Mouse (Mus musculus) kidney, postnatal 36 days (tissue): ENCODE results near the gene Adamtsl1.
A peak's percentile ranks its signal among the peaks of the same experiment; 100 is the strongest.

Experiments used
- DNase-seq, 2 experiments: peaks; one replicate each; pipeline ENCODE4 v3.0.0; 2021 to 2022; ENCODE audit warnings: mixed read lengths in 2 of 2

The Adamtsl1 gene

GRCm38 (mm10) chr4:86326638-86327037, 812.7 kb downstream of the Adamtsl1 start:
- no peak for DNase-seq

- no peak for DNase-seq
These were observed 815.5 kb downstream of the Adamtsl1 start for GRCm38 (mm10) chr4:86329481-86329880.

- peak in 1 of 2 experiments; percentile 32 for DNase-seq
These were observed 822.0 kb downstream of the Adamtsl1 start for GRCm38 (mm10) chr4:86335861-86336415.

GRCm38 (mm10) chr4:86337216-86337765, 823.3 kb downstream of the Adamtsl1 start:
- DNase-seq, result peak; percentile 31 to 48

- no peak for DNase-seq
These were observed 835.4 kb downstream of the Adamtsl1 start for GRCm38 (mm10) chr4:86349341-86349740.

DNA sequence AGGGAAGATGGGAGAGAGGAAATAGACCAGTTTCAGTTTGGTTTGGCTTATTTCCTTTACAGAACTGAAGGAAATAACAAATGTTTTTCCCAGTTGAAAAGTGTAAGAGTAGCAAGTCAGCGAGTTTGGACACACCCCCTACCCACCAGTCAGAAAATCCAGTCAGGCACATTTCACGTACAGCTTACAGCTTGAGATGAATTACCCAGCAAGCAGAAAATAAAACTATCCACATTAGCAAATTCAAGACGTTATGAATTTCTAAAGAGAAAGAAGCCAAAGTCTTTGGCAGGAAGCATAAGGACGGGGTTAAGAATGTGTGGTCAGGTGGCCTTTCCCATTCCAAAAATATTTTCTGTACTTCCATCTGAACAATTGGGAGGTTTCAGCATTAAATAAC, 838.1 kb downstream of the Adamtsl1 start:
- DNase-seq, result no peak

DNA sequence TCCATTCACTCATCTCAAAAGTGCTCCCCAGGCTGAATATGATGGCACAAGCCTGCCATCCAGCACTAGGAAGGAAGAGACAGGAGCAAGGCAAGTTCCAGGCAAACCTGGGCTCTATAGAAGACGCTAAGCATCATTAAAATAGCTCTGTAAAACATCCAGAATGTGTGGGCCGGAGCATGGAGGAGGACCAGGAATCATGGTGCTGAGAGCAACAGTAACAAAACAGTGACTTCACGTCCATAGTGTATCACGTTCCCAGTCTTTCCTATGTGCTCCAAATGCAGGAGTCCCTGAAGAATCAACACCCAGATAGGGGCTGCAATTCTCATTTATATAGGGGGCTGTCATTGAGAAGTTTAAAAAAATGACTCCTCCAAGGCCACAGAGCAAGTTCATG, 839.6 kb downstream of the Adamtsl1 start:
- no peak for DNase-seq

GRCm38 (mm10) chr4:86359398-86359797, 845.4 kb downstream of the Adamtsl1 start:
- no peak for DNase-seq

GRCm38 (mm10) chr4:86369055-86369454, 855.1 kb downstream of the Adamtsl1 start:
- no peak for DNase-seq

GRCm38 (mm10) chr4:86373166-86373565, 859.2 kb downstream of the Adamtsl1 start:
- DNase-seq, result no peak

GRCm38 (mm10) chr4:86383124-86383523, 869.2 kb downstream of the Adamtsl1 start:
- peak; percentile 38 to 45 for DNase-seq

DNA sequence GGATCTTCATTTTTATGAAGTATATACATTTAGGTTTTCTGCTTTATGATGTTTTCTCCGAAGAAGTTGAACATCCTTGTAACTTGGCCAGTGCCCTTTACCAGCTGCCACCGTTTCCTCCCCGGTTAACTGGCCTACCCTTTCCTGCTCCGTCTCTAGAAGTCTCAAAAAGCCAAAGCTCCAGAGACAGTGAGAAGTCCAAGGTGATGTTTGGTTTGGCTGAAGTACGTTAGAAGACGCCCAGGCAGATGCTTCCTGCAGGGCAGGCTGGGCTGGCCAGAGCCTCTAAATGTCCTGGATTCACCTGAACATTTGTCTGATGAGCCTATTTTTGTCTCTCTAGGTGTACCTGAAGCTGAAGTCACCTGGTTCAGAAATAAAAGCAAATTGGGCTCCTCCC, 871.1 kb downstream of the Adamtsl1 start:
- no peak for DNase-seq

GRCm38 (mm10) chr4:86388430-86388829, 874.5 kb downstream of the Adamtsl1 start:
- DNase-seq, result peak; percentile 63 to 77

- DNase-seq, result no peak
These were observed 877.2 kb downstream of the Adamtsl1 start for GRCm38 (mm10) chr4:86391176-86391575.

GRCm38 (mm10) chr4:86395636-86396035, 881.7 kb downstream of the Adamtsl1 start:
- no peak for DNase-seq

DNA sequence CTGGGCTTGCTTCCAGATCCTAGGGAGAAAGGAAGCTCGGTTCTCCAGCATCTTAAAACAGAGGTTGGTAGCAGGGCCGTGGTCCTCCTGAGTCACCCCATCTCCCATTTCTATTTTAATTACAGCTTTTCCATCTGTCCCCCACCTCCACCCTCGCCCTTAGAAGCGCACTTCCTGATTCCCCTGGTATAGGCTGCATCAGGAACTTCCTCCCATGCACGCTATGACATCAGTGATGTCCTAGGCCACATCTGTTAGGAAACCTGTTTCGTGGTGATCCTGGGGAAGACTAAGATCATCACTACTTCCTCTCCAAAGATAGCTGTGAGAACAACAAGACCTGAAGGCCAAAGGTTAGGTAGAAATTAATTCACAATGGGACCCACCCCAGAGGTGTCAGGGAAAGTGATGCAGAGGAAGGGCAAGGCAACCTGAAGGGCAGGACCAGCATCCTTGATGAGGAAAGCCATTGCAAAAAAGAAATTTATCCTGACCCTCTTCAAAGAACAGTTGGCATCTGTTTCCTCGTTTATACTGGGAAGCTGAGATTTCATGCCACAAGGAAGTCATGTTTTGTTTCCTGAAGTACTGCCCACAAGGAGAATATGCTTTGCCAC, 882.8 kb downstream of the Adamtsl1 start:
- DNase-seq, result peak in 1 of 2 experiments; percentile 55

- peak in 1 of 2 experiments; percentile 20 for DNase-seq
These were observed 883.5 kb downstream of the Adamtsl1 start for GRCm38 (mm10) chr4:86397470-86397869.

GRCm38 (mm10) chr4:86401116-86401515, 887.1 kb downstream of the Adamtsl1 start:
- DNase-seq, result no peak

DNA sequence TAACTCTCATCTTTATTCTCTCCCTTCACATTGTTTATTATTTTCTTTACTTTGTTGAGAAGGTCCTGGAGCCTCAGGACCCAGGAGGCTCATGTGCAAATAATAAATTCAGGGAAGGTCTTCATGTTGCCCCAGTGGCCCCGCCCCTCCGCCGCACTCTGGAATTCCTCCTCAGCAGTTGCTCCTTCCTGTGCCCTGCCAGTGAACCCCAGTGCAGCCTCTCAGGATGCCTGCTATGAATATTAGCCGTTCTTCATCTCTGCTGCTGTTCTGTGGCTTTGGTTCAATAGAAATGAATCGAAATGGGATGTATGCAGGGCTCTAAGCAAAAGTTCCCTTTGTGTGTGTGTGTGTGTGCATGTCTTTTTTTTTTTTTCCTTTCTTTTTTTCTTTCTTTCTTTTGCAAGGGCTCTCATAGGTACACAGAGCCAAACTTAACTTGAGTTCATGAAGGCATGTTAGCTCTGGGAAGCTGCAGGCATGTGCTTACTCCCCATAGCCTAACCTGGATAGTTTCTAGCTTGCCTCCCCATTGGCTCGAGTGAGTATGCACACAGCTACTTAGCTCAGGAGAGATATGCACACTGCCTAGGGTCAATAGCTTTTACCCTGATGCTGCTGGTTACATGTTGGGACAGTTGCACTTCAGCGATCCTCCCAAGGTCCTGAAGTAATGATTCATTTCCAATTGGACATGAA, 892.7 kb downstream of the Adamtsl1 start:
- peak in 1 of 2 experiments; percentile 49 for DNase-seq

DNA sequence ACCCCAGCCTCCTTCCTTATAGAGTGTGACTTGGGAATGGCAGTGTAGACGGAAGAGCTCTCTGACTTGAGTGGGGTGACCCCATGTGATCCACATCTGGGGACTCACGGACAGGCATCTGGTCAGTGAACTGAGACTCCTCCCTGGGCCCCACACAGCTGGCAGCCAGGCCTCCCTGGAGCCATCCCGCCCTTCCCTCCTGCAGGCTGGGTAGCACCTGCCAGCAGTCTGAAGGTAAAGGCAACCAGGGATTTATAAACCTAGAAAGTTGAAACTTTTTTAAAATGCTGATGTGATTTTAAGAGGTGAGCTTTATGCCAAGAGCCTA, 893.2 kb downstream of the Adamtsl1 start:
- DNase-seq, result no peak

DNA sequence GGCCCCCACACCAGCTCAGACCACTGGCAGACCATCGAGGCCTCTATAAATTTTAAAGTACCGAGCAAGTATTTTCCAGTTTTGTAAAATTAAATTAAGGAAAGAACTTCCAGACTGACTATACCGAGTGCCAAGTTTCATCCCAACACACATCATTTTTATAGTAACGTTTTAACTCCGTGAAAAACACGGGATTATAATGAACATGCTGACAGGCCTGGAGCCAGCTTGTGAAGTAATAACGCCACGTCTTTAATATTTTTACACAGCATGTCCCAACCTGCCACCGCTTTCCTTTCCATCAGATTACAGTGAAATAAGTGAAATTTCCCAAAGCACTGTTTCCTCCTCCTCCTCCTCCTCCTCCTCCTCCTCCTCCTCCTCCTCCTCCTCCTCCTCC, 894.4 kb downstream of the Adamtsl1 start:
- no peak for DNase-seq

- DNase-seq, result no peak
These were observed 897.0 kb downstream of the Adamtsl1 start for GRCm38 (mm10) chr4:86410946-86411345.

DNA sequence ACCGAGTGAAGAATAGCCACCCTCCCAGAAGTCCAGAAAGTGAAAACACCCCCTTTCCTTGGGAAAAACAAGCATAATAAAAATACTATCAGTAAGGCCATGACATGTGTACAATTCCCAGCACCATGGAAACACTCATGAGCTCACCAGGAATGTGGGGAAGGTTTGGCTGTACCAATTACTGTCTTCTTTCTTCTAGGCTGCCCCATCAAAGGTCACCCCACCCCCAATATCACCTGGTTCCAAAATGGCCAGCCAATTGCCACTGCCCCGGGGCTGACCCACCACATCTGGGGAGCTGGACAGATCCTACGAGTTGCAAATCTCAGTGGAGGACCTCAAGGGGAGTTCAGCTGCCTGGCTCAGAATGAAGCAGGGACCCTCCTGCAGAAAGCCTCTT, 899.4 kb downstream of the Adamtsl1 start:
- DNase-seq, result no peak

- no peak for DNase-seq
These were observed 902.5 kb downstream of the Adamtsl1 start for GRCm38 (mm10) chr4:86416401-86417025.
